In genomic region chr16:46623246-46623645, GRCm38 (mm10) we compare ENCODE assay signal across 24 mouse cellular contexts.
DNase-seq lines count a peak whose midpoint lies in the region; ATAC-seq and TF ChIP-seq lines count a peak whose summit lies in the region.
"Had no signal": no experiment of that assay in that cellular context is flagged by ENCODE, and none has a peak within 500 bp of the region (broad histone marks: within the 10 kb centered on the region; RNA-seq: fewer than 3 reads in every experiment).

No protein-coding gene starts in this region.

- no peaks in the 10 kb centered on the region for H3K27me3 ChIP-seq in kidney, embryonic 15.5 days
- no peaks in the 10 kb centered on the region for H3K27me3 ChIP-seq in liver, adult 2 months (ENCODE audit: control insufficient read depth, insufficient read depth, low read length)
- H3K27me3 ChIP-seq: CH12.LX; embryonic facial prominence, embryonic 12.5 days; forebrain, embryonic 13.5 days; forebrain, embryonic 15.5 days had no signal

- 0 out of 2 replicates have a peak, but pooled peaks cover 4% of the 10 kb centered on the region for H3K4me1 ChIP-seq in kidney, embryonic 15.5 days
- no peaks in the 10 kb centered on the region for H3K4me1 ChIP-seq in liver, adult 2 months (ENCODE audit: control insufficient read depth, insufficient read depth, low read length)
- H3K4me1 ChIP-seq: embryonic facial prominence, embryonic 12.5 days; forebrain, embryonic 13.5 days; forebrain, embryonic 15.5 days had no signal

- no peak overlapping the region for H3K9ac ChIP-seq in kidney, embryonic 15.5 days
- H3K9ac ChIP-seq in liver, adult 2 months (ENCODE audit: low read depth, low read length), result no peak overlapping the region
- H3K9ac ChIP-seq: embryonic facial prominence, embryonic 12.5 days; forebrain, embryonic 13.5 days; forebrain, embryonic 15.5 days had no signal

- no peak overlapping the region for H3K4me2 ChIP-seq in kidney, embryonic 15.5 days
- H3K4me2 ChIP-seq: embryonic facial prominence, embryonic 12.5 days; forebrain, embryonic 13.5 days; forebrain, embryonic 15.5 days had no signal

- H3K36me3 ChIP-seq in kidney, embryonic 15.5 days, result no peaks in the 10 kb centered on the region
- H3K36me3 ChIP-seq in liver, adult 2 months (ENCODE audit: control insufficient read depth, insufficient read depth, low read length), result no peaks in the 10 kb centered on the region
- H3K36me3 ChIP-seq: embryonic facial prominence, embryonic 10.5 days; embryonic facial prominence, embryonic 12.5 days; forebrain, embryonic 15.5 days; G1E had no signal

- H3K27ac ChIP-seq in kidney, embryonic 15.5 days, result no peak overlapping the region
- H3K27ac ChIP-seq in liver, adult 2 months (replicated peaks; ENCODE audit: insufficient read depth, low read depth, low read length), result no peak overlapping the region
- H3K27ac ChIP-seq: embryonic facial prominence, embryonic 10.5 days; embryonic facial prominence, embryonic 12.5 days; forebrain, embryonic 13.5 days; forebrain, embryonic 15.5 days had no signal

- WGBS in kidney, embryonic 15.5 days, result 66% methylated on average over 1 of the region's 1 CpGs
- 19% methylated on average over 1 of the region's 1 CpGs for WGBS in liver, adult 2 months

- no peak for ATAC-seq in kidney, embryonic 15.5 days (replicated peaks; ENCODE audit: low FRiP score)
- ATAC-seq: activated CD4-positive, CD25-positive, alpha-beta regulatory T cell, adult 4 months; CD4-positive, CD25-positive, alpha-beta regulatory T cell, adult 4 months; forebrain, embryonic 13.5 days; forebrain, embryonic 15.5 days; Patski had no signal

- no peaks in the 10 kb centered on the region for H3K79me2 ChIP-seq in liver, adult 2 months (ENCODE audit: control insufficient read depth, insufficient read depth, low read length)

- peak; percentile 19 for DNase-seq in kidney, adult 11 months
- DNase-seq in kidney, postnatal 25 days, result no peak
- DNase-seq in kidney, adult 9 months, result peak; percentile 78
- peak; percentile 62 for DNase-seq in liver, adult 2 months (ENCODE audit: extremely low read depth, low read depth, low spot score)
- DNase-seq in liver, result no peak
- DNase-seq: adrenal gland, adult 8-10 months; adrenal gland, postnatal 14 days; adrenal gland, postnatal 36 days; B cell, adult 2 months; cerebellum, adult 11-12 months; cerebellum, adult 2 months; cerebellum, adult 9-10 months; cerebellum, postnatal 10 days; cerebellum, postnatal 25 days had no signal

- H3K4me3 ChIP-seq in kidney, embryonic 15.5 days (replicated peaks), result no peak overlapping the region
- no peak overlapping the region for H3K4me3 ChIP-seq in liver, adult 2 months (ENCODE audit: insufficient read depth, low read depth, low read length)
- H3K4me3 ChIP-seq: embryonic facial prominence, embryonic 10.5 days; embryonic facial prominence, embryonic 12.5 days; forebrain, embryonic 13.5 days; forebrain, embryonic 15.5 days had no signal

- no peak for TF ChIP-seq POLR2A in liver, adult 2 months (IDR thresholded peaks at IDR 0.05; ENCODE audit: extremely low read depth, insufficient read depth, low read length)

- TF ChIP-seq CTCF in liver, adult 2 months (IDR thresholded peaks at IDR 0.05; ENCODE audit: low read depth, low read length), result no peak

- no peaks in the 10 kb centered on the region for H3K9me3 ChIP-seq in kidney, embryonic 15.5 days (replicated peaks)
- H3K9me3 ChIP-seq: embryonic facial prominence, embryonic 10.5 days; embryonic facial prominence, embryonic 12.5 days; forebrain, embryonic 13.5 days; forebrain, embryonic 15.5 days had no signal

Comparison
In these comparisons a context has a peak if more than half of its experiments do, and no peak if none do; other contexts are left out.
1. DNase-seq: peak in kidney, adult 11 months (single experiment), kidney, adult 9 months (single experiment) and liver, adult 2 months (single experiment); none in kidney, postnatal 25 days (0 of 2) and liver (single experiment).